28 mouse cellular contexts compared by ENCODE assay signal in genomic region chr19:29797371-29797770, GRCm38 (mm10). TPM values are rescaled to one million over a fixed set of nuclear protein-coding genes. Genes with fewer than 3 reads are reported as not detected.
DNase-seq lines count a peak whose midpoint lies in the region; ATAC-seq lines count a peak whose summit lies in the region.
"Had no signal": no experiment of that assay in that cellular context is flagged by ENCODE, and none has a peak within 500 bp of the region (broad histone marks: within the 10 kb centered on the region; RNA-seq: fewer than 3 reads in every experiment).

No protein-coding gene starts in this region.

- WGBS in intestine, embryonic 16.5 days: 72% methylated on average over 3 of the region's 3 CpGs
- 77% methylated on average over 3 of the region's 3 CpGs for WGBS in intestine, embryonic 15.5 days
- WGBS in liver, embryonic 13.5 days (ENCODE audit: insufficient replicate concordance): 68% methylated on average over 3 of the region's 3 CpGs
- WGBS in midbrain, embryonic 15.5 days: 79% methylated on average over 3 of the region's 3 CpGs

- no peak overlapping the region for H3K9ac ChIP-seq in intestine, embryonic 16.5 days (ENCODE audit: low read depth, low read length)
- H3K9ac ChIP-seq in intestine, embryonic 15.5 days: no peak overlapping the region
- H3K9ac ChIP-seq in liver, embryonic 13.5 days: no peak overlapping the region
- H3K9ac ChIP-seq in midbrain, embryonic 15.5 days: no peak overlapping the region
- H3K9ac ChIP-seq: embryonic facial prominence, embryonic 13.5 days; embryonic facial prominence, embryonic 15.5 days; forebrain, embryonic 13.5 days; forebrain, embryonic 15.5 days; forebrain, postnatal 0 days had no signal

- no peak overlapping the region for H3K4me2 ChIP-seq in intestine, embryonic 16.5 days (ENCODE audit: low read depth, low read length)
- no peak overlapping the region for H3K4me2 ChIP-seq in intestine, embryonic 15.5 days (replicated peaks)
- H3K4me2 ChIP-seq in liver, embryonic 13.5 days: no peak overlapping the region
- no peak overlapping the region for H3K4me2 ChIP-seq in midbrain, embryonic 15.5 days
- H3K4me2 ChIP-seq: embryonic facial prominence, embryonic 13.5 days; embryonic facial prominence, embryonic 15.5 days; forebrain, embryonic 13.5 days; forebrain, embryonic 15.5 days had no signal

- no peak for DNase-seq in liver, embryonic 13.5 days
- no peak for DNase-seq in liver
- DNase-seq in fat pad, adult 2 months (ENCODE audit: extremely low read depth, low read depth, low spot score): peak; percentile 33
- DNase-seq in lung, postnatal 25 days (ENCODE audit: low spot score): no peak
- DNase-seq: adrenal gland, adult 8-10 months; adrenal gland, postnatal 14 days; adrenal gland, postnatal 36 days; B cell, adult 2 months; cerebellum, adult 11-12 months; cerebellum, adult 2 months; cerebellum, adult 9-10 months; cerebellum, postnatal 10 days; cerebellum, postnatal 36 days; embryo, embryonic 11 days; forebrain, postnatal 0 days had no signal

- 0 out of 2 replicates have a peak, but pooled peaks have one; percentile 16 for ATAC-seq in intestine, embryonic 16.5 days
- no peak for ATAC-seq in intestine, embryonic 15.5 days
- peak; percentile 47 for ATAC-seq in liver, embryonic 13.5 days (ENCODE audit: low read depth)
- ATAC-seq in midbrain, embryonic 15.5 days (replicated peaks): no peak
- ATAC-seq: activated CD4-positive, CD25-positive, alpha-beta regulatory T cell, adult 4 months; CD4-positive, CD25-positive, alpha-beta regulatory T cell, adult 4 months; forebrain, embryonic 13.5 days; forebrain, embryonic 15.5 days; forebrain, postnatal 0 days; Patski had no signal

- H3K4me1 ChIP-seq in intestine, embryonic 16.5 days (ENCODE audit: control insufficient read depth, insufficient read depth, low read length): no peaks in the 10 kb centered on the region
- no peaks in the 10 kb centered on the region for H3K4me1 ChIP-seq in intestine, embryonic 15.5 days (replicated peaks)
- peaks cover 29% of the 10 kb centered on the region for H3K4me1 ChIP-seq in liver, embryonic 13.5 days (replicated peaks)
- peaks cover 7% of the 10 kb centered on the region for H3K4me1 ChIP-seq in midbrain, embryonic 15.5 days
- H3K4me1 ChIP-seq: embryonic facial prominence, embryonic 15.5 days had no signal

- H3K27me3 ChIP-seq in intestine, embryonic 16.5 days (replicated peaks; ENCODE audit: control insufficient read depth, insufficient read depth, low read length): no peaks in the 10 kb centered on the region
- no peaks in the 10 kb centered on the region for H3K27me3 ChIP-seq in intestine, embryonic 15.5 days (replicated peaks)
- H3K27me3 ChIP-seq in liver, embryonic 13.5 days: no peaks in the 10 kb centered on the region
- no peaks in the 10 kb centered on the region for H3K27me3 ChIP-seq in midbrain, embryonic 15.5 days (replicated peaks)
- H3K27me3 ChIP-seq: CH12.LX; embryonic facial prominence, embryonic 13.5 days; embryonic facial prominence, embryonic 15.5 days; forebrain, embryonic 13.5 days; forebrain, embryonic 15.5 days; Patski had no signal

- no peak overlapping the region for H3K4me3 ChIP-seq in intestine, embryonic 16.5 days (ENCODE audit: low read length)
- no peak overlapping the region for H3K4me3 ChIP-seq in intestine, embryonic 15.5 days (replicated peaks)
- no peak overlapping the region for H3K4me3 ChIP-seq in liver, embryonic 13.5 days (replicated peaks)
- no peak overlapping the region for H3K4me3 ChIP-seq in midbrain, embryonic 15.5 days
- H3K4me3 ChIP-seq: embryonic facial prominence, embryonic 13.5 days; embryonic facial prominence, embryonic 15.5 days; erythroblast, embryonic 14.5 days; forebrain, embryonic 13.5 days; forebrain, embryonic 15.5 days had no signal

- H3K27ac ChIP-seq in intestine, embryonic 16.5 days (ENCODE audit: low read length): no peak overlapping the region
- no peak overlapping the region for H3K27ac ChIP-seq in intestine, embryonic 15.5 days
- no peak overlapping the region for H3K27ac ChIP-seq in liver, embryonic 13.5 days
- H3K27ac ChIP-seq in midbrain, embryonic 15.5 days: no peak overlapping the region
- H3K27ac ChIP-seq: embryonic facial prominence, embryonic 13.5 days; embryonic facial prominence, embryonic 15.5 days; forebrain, embryonic 13.5 days; forebrain, embryonic 15.5 days had no signal

- H3K36me3 ChIP-seq in intestine, embryonic 16.5 days (ENCODE audit: control insufficient read depth, insufficient read depth, low read length): no peaks in the 10 kb centered on the region
- H3K36me3 ChIP-seq in intestine, embryonic 15.5 days: no peaks in the 10 kb centered on the region
- H3K36me3 ChIP-seq in liver, embryonic 13.5 days: no peaks in the 10 kb centered on the region
- no peaks in the 10 kb centered on the region for H3K36me3 ChIP-seq in midbrain, embryonic 15.5 days (replicated peaks)
- H3K36me3 ChIP-seq: embryonic facial prominence, embryonic 13.5 days; embryonic facial prominence, embryonic 15.5 days; forebrain, embryonic 15.5 days had no signal

- no peaks in the 10 kb centered on the region for H3K9me3 ChIP-seq in intestine, embryonic 16.5 days (ENCODE audit: control insufficient read depth, low read length)
- no peaks in the 10 kb centered on the region for H3K9me3 ChIP-seq in intestine, embryonic 15.5 days
- H3K9me3 ChIP-seq in liver, embryonic 13.5 days (replicated peaks): no peaks in the 10 kb centered on the region
- H3K9me3 ChIP-seq in midbrain, embryonic 15.5 days: no peaks in the 10 kb centered on the region
- H3K9me3 ChIP-seq: embryonic facial prominence, embryonic 13.5 days; embryonic facial prominence, embryonic 15.5 days; forebrain, embryonic 13.5 days; forebrain, embryonic 15.5 days; G1E had no signal

RNA-seq across cellular contexts. Expression of gene 9930021J03Rik, which starts 8.4 kb away (rescaled TPM):
- 2.4 and 2.7 TPM in 2 replicates for polyA plus RNA-seq in intestine, embryonic 16.5 days (2015; fragmentation: Nextera tagmentation; extraction: Ambion mirVana)
- polyA plus RNA-seq in intestine, embryonic 15.5 days (2015; fragmentation: Nextera tagmentation; extraction: Ambion mirVana): 4.0 and 4.3 TPM in 2 replicates
- polyA plus RNA-seq in liver, embryonic 13.5 days (2015; fragmentation: Nextera tagmentation; extraction: Ambion mirVana): 1.1 and 1.5 TPM in 2 replicates
- polyA plus RNA-seq in midbrain, embryonic 15.5 days (2015; fragmentation: Nextera tagmentation; extraction: Ambion mirVana): 6.8 and 7.5 TPM in 2 replicates

RNA-seq across cellular contexts. Expression of gene Ranbp6, which starts 15.4 kb away (rescaled TPM):
- 9.9 and 10.7 TPM in 2 replicates for polyA plus RNA-seq in intestine, embryonic 16.5 days (2015; fragmentation: Nextera tagmentation; extraction: Ambion mirVana)
- 12.1 and 12.9 TPM in 2 replicates for polyA plus RNA-seq in intestine, embryonic 15.5 days (2015; fragmentation: Nextera tagmentation; extraction: Ambion mirVana)
- polyA plus RNA-seq in liver, embryonic 13.5 days (2015; fragmentation: Nextera tagmentation; extraction: Ambion mirVana): 6.6 and 8.6 TPM in 2 replicates
- polyA plus RNA-seq in midbrain, embryonic 15.5 days (2015; fragmentation: Nextera tagmentation; extraction: Ambion mirVana): 47.7 and 52.4 TPM in 2 replicates

Comparison
In these comparisons a context has a peak if more than half of its experiments do, and no peak if none do; other contexts are left out.
1. ATAC-seq: peak in intestine, embryonic 16.5 days (single experiment) and liver, embryonic 13.5 days (single experiment); none in intestine, embryonic 15.5 days (single experiment) and midbrain, embryonic 15.5 days (single experiment).